Mouse (Mus musculus) cerebellum, adult 2 months (tissue): ENCODE measurements at regions not wholly inside any gene's neighbourhood (a gene's known extent, or its start where the extent isn't known, plus 50 kb on each side); places are given as distances from the start of the nearest gene placed in this dataset.

Experiments
- CTCF ChIP-seq: fragments of 200-500 bp; IDR thresholded peaks from 2 replicates; pipeline ENCODE4 v1.5.1; 2011; ENCODE audit warnings: low read depth, mild to moderate bottlenecking, control low read depth, low read length, moderate library complexity, borderline replicate concordance; ENCODE audit not compliant: insufficient read depth
- POLR2A ChIP-seq: fragments of 200-500 bp; IDR thresholded peaks from 2 replicates; pipeline ENCODE4 v1.6.1; 2011; ENCODE audit warnings: low read length, control low read depth, borderline replicate concordance; ENCODE audit not compliant: insufficient read depth

GRCm38 (mm10) chr3:126044327-126044726 lies 105.9 kb upstream of the Ugt8a start:
- TF ChIP-seq POLR2A (no peak), CTCF (no peak)
